Mouse (Mus musculus): ENCODE data around the gene Ccnb1ip1.

- TF ChIP-seq CTCF (conservative IDR thresholded peaks at IDR 0.05; ENCODE audit: low read length) (no peak), NANOG (IDR thresholded peaks at IDR 0.05; ENCODE audit: borderline replicate concordance, low read length) (no peak), POU5F1 (IDR thresholded peaks at IDR 0.05; ENCODE audit: borderline replicate concordance, low read length) (no peak)
These were observed 19.0 kb upstream of the Ccnb1ip1 start for GRCm38 (mm10) chr14:50826579-50826978.
